Mouse (Mus musculus): Measurements from ENCODE around the gene Galnt10. TPM values are rescaled to one million over a fixed set of nuclear protein-coding genes. Genes with fewer than 3 reads are reported as not detected.

The Galnt10 gene
- polyA plus RNA-seq, 1 experiment = 37.0 TPM

- Histone ChIP-seq H3K27ac (ENCODE audit: insufficient read depth, low read depth, low read length) (no peak overlapping the region), H3K27me3 (ENCODE audit: control insufficient read depth, insufficient read depth, low read length) (no peaks in the 10 kb centered on the region), H3K36me3 (ENCODE audit: control insufficient read depth, insufficient read depth, low read length) (peaks cover 10% of the 10 kb centered on the region), H3K4me1 (ENCODE audit: control insufficient read depth, insufficient read depth, insufficient read length, low read length) (no peaks in the 10 kb centered on the region; the same call in 1 of the 2 replicates), H3K4me3 (ENCODE audit: low read depth, low read length) (no peak overlapping the region)
- no peak for TF ChIP-seq POLR2A (IDR thresholded peaks at IDR 0.05; ENCODE audit: low read depth, low read length)
- TF ChIP-seq CTCF (IDR thresholded peaks at IDR 0.05; ENCODE audit: extremely low read depth, insufficient read length, insufficient replicate concordance, low read depth, low read length) = no peak
- 50% methylated on average over 7 of the region's 7 CpGs for WGBS
These were observed 74.4 kb downstream of the Galnt10 start for GRCm38 (mm10) chr11:57719631-57720030.

GRCm38 (mm10) chr11:57720076-57720475, 74.8 kb downstream of the Galnt10 start:
- WGBS = 54% methylated on average over 6 of the region's 6 CpGs
- no peaks in the 10 kb centered on the region; the same call in 1 of the 2 replicates for H3K4me1 ChIP-seq (ENCODE audit: control insufficient read depth, insufficient read depth, insufficient read length, low read length)

GRCm38 (mm10) chr11:57724791-57725463, 79.7 kb downstream of the Galnt10 start:
- H3K36me3 ChIP-seq (ENCODE audit: control insufficient read depth, insufficient read depth, low read length) = peaks cover 22% of the 10 kb centered on the region
- no peak overlapping the region for H3K27ac ChIP-seq (ENCODE audit: insufficient read depth, low read depth, low read length)
- no peaks in the 10 kb centered on the region for H3K27me3 ChIP-seq (ENCODE audit: control insufficient read depth, insufficient read depth, low read length)
- WGBS = 92% methylated on average over 5 of the region's 5 CpGs
- peaks cover 9% of the 10 kb centered on the region; the same call in 1 of the 2 replicates for H3K4me1 ChIP-seq (ENCODE audit: control insufficient read depth, insufficient read depth, insufficient read length, low read length)
- no peak overlapping the region for H3K4me3 ChIP-seq (ENCODE audit: low read depth, low read length)
- TF ChIP-seq POLR2A (IDR thresholded peaks at IDR 0.05; ENCODE audit: low read depth, low read length) (no peak), CTCF (IDR thresholded peaks at IDR 0.05; ENCODE audit: extremely low read depth, insufficient read length, insufficient replicate concordance, low read depth, low read length) (peak; percentile 38; the same call in 1 of the 2 replicates)

More at GRCm38 (mm10) chr11:57720076-57720475, 74.8 kb downstream of the Galnt10 start:
- TF ChIP-seq POLR2A (IDR thresholded peaks at IDR 0.05; ENCODE audit: low read depth, low read length) = no peak
- no peak for TF ChIP-seq CTCF (IDR thresholded peaks at IDR 0.05; ENCODE audit: extremely low read depth, insufficient read length, insufficient replicate concordance, low read depth, low read length)
- Histone ChIP-seq H3K36me3 (ENCODE audit: control insufficient read depth, insufficient read depth, low read length) (peaks cover 10% of the 10 kb centered on the region), H3K27ac (ENCODE audit: insufficient read depth, low read depth, low read length) (no peak overlapping the region), H3K27me3 (ENCODE audit: control insufficient read depth, insufficient read depth, low read length) (no peaks in the 10 kb centered on the region), H3K4me3 (ENCODE audit: low read depth, low read length) (no peak overlapping the region)

GRCm38 (mm10) chr11:57725926-57726325, 80.7 kb downstream of the Galnt10 start:
- TF ChIP-seq CTCF (IDR thresholded peaks at IDR 0.05; ENCODE audit: extremely low read depth, insufficient read length, insufficient replicate concordance, low read depth, low read length) (no peak), POLR2A (IDR thresholded peaks at IDR 0.05; ENCODE audit: low read depth, low read length) (no peak)
- H3K36me3 ChIP-seq (ENCODE audit: control insufficient read depth, insufficient read depth, low read length) = peaks cover 22% of the 10 kb centered on the region
- WGBS = 81% methylated on average over 4 of the region's 4 CpGs
- H3K4me1 ChIP-seq (ENCODE audit: control insufficient read depth, insufficient read depth, insufficient read length, low read length) = peaks cover 9% of the 10 kb centered on the region; the same call in 1 of the 2 replicates
- no peaks in the 10 kb centered on the region for H3K27me3 ChIP-seq (ENCODE audit: control insufficient read depth, insufficient read depth, low read length)
- H3K27ac ChIP-seq (ENCODE audit: insufficient read depth, low read depth, low read length) = no peak overlapping the region
- H3K4me3 ChIP-seq (ENCODE audit: low read depth, low read length) = no peak overlapping the region

GRCm38 (mm10) chr11:57727303-57727969, 82.2 kb downstream of the Galnt10 start:
- no peak overlapping the region for H3K4me3 ChIP-seq (ENCODE audit: low read depth, low read length)
- WGBS = 28% methylated on average over 9 of the region's 9 CpGs
- H3K36me3 ChIP-seq (ENCODE audit: control insufficient read depth, insufficient read depth, low read length) = peaks cover 18% of the 10 kb centered on the region
- TF ChIP-seq POLR2A (IDR thresholded peaks at IDR 0.05; ENCODE audit: low read depth, low read length) (no peak), CTCF (IDR thresholded peaks at IDR 0.05; ENCODE audit: extremely low read depth, insufficient read length, insufficient replicate concordance, low read depth, low read length) (no peak)
- H3K27me3 ChIP-seq (ENCODE audit: control insufficient read depth, insufficient read depth, low read length) = no peaks in the 10 kb centered on the region
- peak overlapping the region; percentile 35; the same call in 1 of the 2 replicates for H3K27ac ChIP-seq (ENCODE audit: insufficient read depth, low read depth, low read length)
- peaks cover 9% of the 10 kb centered on the region; the same call in 1 of the 2 replicates for H3K4me1 ChIP-seq (ENCODE audit: control insufficient read depth, insufficient read depth, insufficient read length, low read length)

GRCm38 (mm10) chr11:57732410-57733281, 87.4 kb downstream of the Galnt10 start:
- Histone ChIP-seq H3K27me3 (ENCODE audit: control insufficient read depth, insufficient read depth, low read length) (no peaks in the 10 kb centered on the region), H3K4me3 (ENCODE audit: low read depth, low read length) (no peak overlapping the region), H3K4me1 (ENCODE audit: control insufficient read depth, insufficient read depth, insufficient read length, low read length) (peaks cover 2% of the 10 kb centered on the region; the same call in 1 of the 2 replicates), H3K27ac (ENCODE audit: insufficient read depth, low read depth, low read length) (no peak overlapping the region), H3K36me3 (ENCODE audit: control insufficient read depth, insufficient read depth, low read length) (peaks cover 13% of the 10 kb centered on the region)
- no peak for TF ChIP-seq POLR2A (IDR thresholded peaks at IDR 0.05; ENCODE audit: low read depth, low read length)
- no peak for TF ChIP-seq CTCF (IDR thresholded peaks at IDR 0.05; ENCODE audit: extremely low read depth, insufficient read length, insufficient replicate concordance, low read depth, low read length)
- 69% methylated on average over 10 of the region's 10 CpGs for WGBS
